Mouse (Mus musculus) heart, embryonic 14.5 days (tissue): ENCODE results near the gene Apobec3. TPM values are rescaled to one million over a fixed set of nuclear protein-coding genes. Genes with fewer than 3 reads are reported as not detected.
"Not testable (repeated sequence)": the region's sequence is repeated elsewhere in the genome, so short reads cannot be mapped to it uniquely, and the experiment has no call there.

Experiments used
- ATAC-seq: fragments of 200-750 bp; cut with Nextera tagmentation; 2 replicates; pipeline ENCODE4 v1.8.0; 2017; ENCODE audit warnings: low read depth, moderate TSS enrichment; ENCODE audit not compliant: insufficient number of reproducible peaks, insufficient read depth, low FRiP score
- H3K27ac ChIP-seq, 2 experiments: fragments of 200-500 bp in 1 of 2; fragments of 300-500 bp in 1 of 2; sonication (generic) in 1 of 2; replicated peaks in 1 of 2; 2 replicates each; pipeline ENCODE4 v1.5.1; 2012 to 2014; ENCODE audit warnings: low read depth in 2 of 2, low read length in 2 of 2, control low read depth in 1 of 2, mild to moderate bottlenecking in 1 of 2, mixed read lengths in 1 of 2; ENCODE audit not compliant: control insufficient read depth in 1 of 2, insufficient read depth in 1 of 2
- H3K27me3 ChIP-seq: fragments of 300-500 bp; sonication (generic); 2 replicates; pipeline ENCODE4 v1.6.1; 2014; ENCODE audit warnings: mild to moderate bottlenecking, low read length, control low read depth; ENCODE audit not compliant: control insufficient read depth, insufficient read depth
- H3K36me3 ChIP-seq: fragments of 300-500 bp; sonication (generic); 2 replicates; pipeline ENCODE4 v1.6.1; 2014; ENCODE audit warnings: mild to moderate bottlenecking, control low read depth, low read length, mixed read lengths; ENCODE audit not compliant: control insufficient read depth, insufficient read depth
- H3K4me1 ChIP-seq, 2 experiments: fragments of 200-500 bp in 1 of 2; fragments of 300-500 bp in 1 of 2; sonication (generic) in 1 of 2; 2 replicates each; pipeline ENCODE4 v1.6.1; 2012 to 2014; ENCODE audit warnings: low read length in 2 of 2, control low read depth in 1 of 2, mixed read lengths in 1 of 2; ENCODE audit not compliant: control insufficient read depth in 2 of 2, insufficient read depth in 2 of 2
- H3K4me2 ChIP-seq: fragments of 300-500 bp; sonication (generic); 2 replicates; pipeline ENCODE4 v1.6.1; 2014; ENCODE audit warnings: mild to moderate bottlenecking, low read length
- H3K4me3 ChIP-seq, 2 experiments: fragments of 200-500 bp in 1 of 2; fragments of 300-500 bp in 1 of 2; sonication (generic) in 1 of 2; 2 replicates each; pipeline ENCODE4 v1.5.1; 2012 to 2014; ENCODE audit warnings: low read length in 2 of 2, mild to moderate bottlenecking in 2 of 2, control low read depth in 1 of 2, low read depth in 1 of 2, moderate library complexity in 1 of 2; ENCODE audit not compliant: control insufficient read depth in 1 of 2, insufficient read depth in 1 of 2
- H3K9ac ChIP-seq: fragments of 300-500 bp; sonication (generic); 2 replicates; pipeline ENCODE4 v1.6.1; 2014; ENCODE audit warnings: mild to moderate bottlenecking, low read length
- H3K9me3 ChIP-seq: fragments of 300-500 bp; sonication (generic); 2 replicates; pipeline ENCODE4 v1.6.1; 2016; ENCODE audit warnings: low read length, control low read depth; ENCODE audit not compliant: control insufficient read depth
- WGBS: fragments of 180-500 bp; shearing (Covaris S2); extraction: QIAGEN DNeasy Blood & Tissue Kit; methylation state at CpG from one replicate; pipeline ENCODE4 v1.1.7; 2014; 5-methylcytosine and 5-hydroxymethylcytosine counted together
- polyA plus RNA-seq: library from polyadenylated mRNA; unstranded; fragments of >200 nt; fragmentation: Nextera tagmentation; extraction: Ambion mirVana; gene quantifications from 2 replicates; pipeline ENCODE4 v1.2.1, GENCODE M21; 2014

Apobec3 gene
- polyA plus RNA-seq, 1 experiment from 2014 or later, result 13.3 TPM

DNA sequence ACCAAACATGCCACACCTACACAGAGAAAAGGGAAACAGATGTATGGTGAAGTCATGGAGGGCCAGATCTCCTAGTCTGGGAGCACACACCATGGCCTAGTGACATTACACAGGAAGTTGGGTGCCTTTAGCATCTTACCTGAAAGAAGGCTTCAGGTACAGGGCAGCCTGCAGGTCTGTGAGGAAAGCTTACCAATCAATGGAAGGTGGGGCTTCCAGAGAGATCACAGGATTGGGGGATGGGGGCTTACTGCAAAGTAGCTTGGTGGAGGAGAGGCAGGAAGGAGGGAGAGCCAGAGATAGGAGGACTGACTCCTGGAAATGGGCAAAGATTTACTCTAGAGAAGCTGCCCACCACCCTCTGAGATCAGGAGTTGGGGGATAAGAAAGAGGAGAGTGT, 12.5 kb downstream of the Apobec3 start:
- Histone ChIP-seq H3K27me3 (0 out of 2 replicates have a peak, but pooled peaks cover 3% of the 10 kb centered on the region), H3K4me3 (no peak overlapping the region), H3K4me2 (no peak overlapping the region), H3K9me3 (no peaks in the 10 kb centered on the region), H3K9ac (no peak overlapping the region), H3K36me3 (peaks cover 17% of the 10 kb centered on the region), H3K27ac (no peak overlapping the region), H3K4me1 (no peaks in the 10 kb centered on the region)
- no peak for ATAC-seq

DNA sequence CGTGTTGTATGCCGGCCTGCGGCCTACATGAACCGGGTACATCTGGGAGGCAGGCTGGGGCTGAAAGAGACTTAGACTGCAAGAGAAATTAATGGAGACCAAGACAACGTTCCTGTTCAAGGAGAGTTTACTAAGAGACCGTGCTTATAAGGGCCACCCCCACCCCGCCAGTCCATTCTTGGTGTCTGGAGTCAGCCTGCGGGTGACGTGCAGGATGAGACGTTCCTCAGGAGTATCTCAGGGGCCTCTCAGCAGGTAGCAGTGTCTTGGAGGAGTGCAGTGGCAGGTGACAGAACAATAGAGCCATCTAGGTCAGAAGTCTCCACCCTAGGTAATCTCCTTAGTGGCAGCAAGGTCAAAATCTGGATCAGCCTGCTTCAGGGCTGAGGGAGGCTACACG, 13.2 kb downstream of the Apobec3 start:
- not testable (repeated sequence) for H3K9me3 ChIP-seq, H3K27me3 ChIP-seq, H3K4me2 ChIP-seq, H3K9ac ChIP-seq, H3K4me3 ChIP-seq, ATAC-seq, H3K27ac ChIP-seq, H3K4me1 ChIP-seq
- H3K36me3 ChIP-seq, result peaks cover 17% of the 10 kb centered on the region
- 83% methylated on average over 11 of the region's 11 CpGs for WGBS

DNA sequence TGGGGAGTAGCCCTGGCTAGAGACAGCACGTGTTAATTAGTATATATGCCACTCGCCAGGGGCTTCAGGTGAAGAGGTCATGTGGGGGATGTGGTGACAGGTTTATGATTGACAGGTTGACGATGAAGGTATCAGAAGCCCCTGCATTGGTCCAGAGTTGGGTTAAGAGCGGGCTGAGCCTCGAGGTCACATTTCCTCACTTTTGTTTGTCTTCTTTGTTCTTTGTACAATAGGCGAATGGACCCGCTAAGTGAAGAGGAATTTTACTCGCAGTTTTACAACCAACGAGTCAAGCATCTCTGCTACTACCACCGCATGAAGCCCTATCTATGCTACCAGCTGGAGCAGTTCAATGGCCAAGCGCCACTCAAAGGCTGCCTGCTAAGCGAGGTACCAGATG, 13.8 kb downstream of the Apobec3 start:
- Histone ChIP-seq H3K4me1 (no peaks in the 10 kb centered on the region), H3K4me2 (no peak overlapping the region), H3K9me3 (no peaks in the 10 kb centered on the region), H3K4me3 (no peak overlapping the region), H3K27ac (no peak overlapping the region), H3K9ac (no peak overlapping the region), H3K36me3 (peaks cover 17% of the 10 kb centered on the region), H3K27me3 (0 out of 2 replicates have a peak, but pooled peaks cover 3% of the 10 kb centered on the region)
- WGBS, result 70% methylated on average over 12 of the region's 12 CpGs
- ATAC-seq, result no peak

DNA sequence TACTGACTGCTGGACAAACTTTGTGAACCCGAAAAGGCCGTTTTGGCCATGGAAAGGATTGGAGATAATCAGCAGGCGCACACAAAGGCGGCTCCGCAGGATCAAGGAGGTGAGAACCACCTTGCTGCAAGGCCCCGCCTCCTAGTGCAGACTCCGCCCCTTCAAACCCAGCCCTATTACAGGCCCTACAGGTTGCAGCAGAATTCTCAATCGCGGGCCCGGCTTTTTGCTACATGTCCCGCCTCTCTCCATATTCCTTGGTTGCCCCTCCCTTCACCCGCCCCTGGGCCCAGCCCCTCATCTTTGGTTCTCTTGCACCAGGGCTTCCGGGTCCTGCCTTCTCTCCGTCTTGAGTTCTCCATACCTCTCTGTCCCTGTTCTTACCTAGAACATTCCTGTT, 15.4 kb downstream of the Apobec3 start:
- Histone ChIP-seq H3K9me3 (no peaks in the 10 kb centered on the region), H3K4me2 (no peak overlapping the region), H3K9ac (no peak overlapping the region), H3K36me3 (peaks cover 11% of the 10 kb centered on the region), H3K4me3 (no peak overlapping the region), H3K27me3 (0 out of 2 replicates have a peak, but pooled peaks cover 3% of the 10 kb centered on the region), H3K27ac (no peak overlapping the region), H3K4me1 (no peaks in the 10 kb centered on the region)
- 40% methylated on average over 14 of the region's 14 CpGs for WGBS
- ATAC-seq, result no peak

DNA sequence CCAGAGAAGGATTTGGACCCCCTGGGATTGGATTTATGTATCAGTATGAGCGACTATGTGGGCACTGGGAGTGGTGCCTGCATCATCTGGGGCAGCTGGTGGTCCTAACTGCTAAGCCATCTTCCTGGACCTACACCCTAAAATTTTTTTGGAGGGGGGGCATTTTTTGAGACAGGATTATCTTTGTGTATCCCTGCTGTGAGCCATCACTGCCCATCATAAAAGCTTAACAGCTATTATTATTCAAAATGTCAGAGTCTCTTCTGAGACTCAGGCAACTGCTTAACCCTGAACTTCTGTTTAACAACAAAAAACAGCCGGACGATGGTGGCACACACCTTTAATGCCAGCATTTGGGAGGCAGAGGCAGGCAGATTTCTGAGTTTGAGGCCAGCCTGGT, 17.5 kb downstream of the Apobec3 start:
- H3K27ac ChIP-seq, result not testable (repeated sequence)
- 86% methylated on average over 3 of the region's 3 CpGs for WGBS

DNA sequence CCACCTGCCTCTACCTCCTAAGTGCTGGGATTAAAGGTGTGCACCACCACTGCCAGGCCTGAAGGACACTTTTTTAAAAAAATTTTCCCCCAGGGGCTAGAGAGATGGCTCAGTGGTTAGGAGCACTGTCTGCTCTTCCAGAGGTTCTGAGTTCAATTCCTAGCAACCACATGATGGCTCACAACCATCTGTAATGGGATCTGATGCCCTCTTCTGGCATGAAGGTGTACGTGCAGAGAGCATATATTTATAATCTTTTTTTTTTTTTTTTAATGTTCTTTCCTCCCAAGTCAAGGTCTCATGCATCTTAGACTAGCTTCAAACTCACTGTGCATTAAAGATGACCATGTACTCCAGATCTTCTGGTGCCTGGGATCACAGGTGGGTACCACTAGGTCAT, 19.4 kb downstream of the Apobec3 start:
- not testable (repeated sequence) for H3K9ac ChIP-seq, H3K27me3 ChIP-seq, H3K27ac ChIP-seq, H3K4me3 ChIP-seq, H3K4me2 ChIP-seq, ATAC-seq, H3K36me3 ChIP-seq, H3K4me1 ChIP-seq, H3K9me3 ChIP-seq
- 70% methylated on average over 1 of the region's 1 CpGs for WGBS

More for the DNA sequence above, 17.5 kb downstream of the Apobec3 start:
- not testable (repeated sequence) for H3K9ac ChIP-seq, H3K4me3 ChIP-seq, ATAC-seq, H3K36me3 ChIP-seq, H3K27me3 ChIP-seq, H3K4me2 ChIP-seq, H3K9me3 ChIP-seq, H3K4me1 ChIP-seq

DNA sequence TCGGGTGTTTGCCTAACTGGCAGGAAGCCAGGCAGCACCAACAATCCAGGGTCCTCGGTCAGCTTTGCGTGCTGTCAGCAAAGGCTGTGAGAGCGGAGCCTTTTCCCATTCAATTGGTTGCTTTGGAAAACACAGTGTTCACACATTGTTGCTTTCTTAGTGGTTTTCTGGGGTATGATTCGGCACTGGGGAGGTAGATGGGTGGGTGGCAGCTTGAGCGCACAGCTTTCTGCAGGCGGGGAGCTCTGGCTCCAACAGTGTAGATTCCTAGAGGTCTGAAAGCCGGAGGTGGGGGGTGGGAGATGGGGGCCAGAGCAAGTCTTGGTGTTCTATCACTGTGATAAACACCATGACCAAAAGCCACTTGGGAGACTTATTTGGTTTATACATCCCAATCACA, 19.9 kb downstream of the Apobec3 start:
- peaks cover 6% of the 10 kb centered on the region for H3K36me3 ChIP-seq
- H3K9me3 ChIP-seq, result no peaks in the 10 kb centered on the region
- no peaks in the 10 kb centered on the region for H3K4me1 ChIP-seq

DNA sequence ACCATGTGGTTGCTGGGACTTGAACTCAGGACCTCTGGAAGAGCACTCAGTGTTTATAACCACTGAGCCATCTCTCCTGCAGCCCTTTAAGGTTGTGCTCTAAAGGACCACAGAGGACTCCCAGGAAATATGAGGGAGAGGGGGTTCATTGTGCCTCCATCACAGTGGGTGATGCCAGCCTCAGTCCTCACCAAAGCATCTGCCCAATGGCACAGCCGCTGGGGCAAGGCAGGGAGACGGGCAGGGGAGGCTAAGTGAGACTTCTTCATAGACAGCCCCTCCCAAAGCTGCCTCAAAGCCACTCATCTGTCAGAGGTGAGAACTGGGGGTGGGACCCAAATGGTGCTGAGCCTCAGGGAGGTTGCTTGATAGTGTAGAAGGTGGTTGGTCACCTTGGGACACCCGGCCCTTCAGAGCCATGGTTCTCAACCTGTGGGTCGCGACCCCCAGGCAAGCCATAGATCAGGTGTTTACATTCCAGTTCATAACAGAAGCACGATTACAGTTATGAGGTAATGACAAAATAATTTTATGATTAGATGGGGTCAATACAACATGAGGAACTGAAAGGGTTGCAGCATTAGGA, 22.4 kb downstream of the Apobec3 start:
- ATAC-seq, result no peak
- Histone ChIP-seq H3K4me1 (no peaks in the 10 kb centered on the region), H3K4me2 (no peak overlapping the region), H3K9me3 (no peaks in the 10 kb centered on the region), H3K9ac (no peak overlapping the region), H3K27me3 (no peaks in the 10 kb centered on the region), H3K4me3 (no peak overlapping the region), H3K36me3 (no peaks in the 10 kb centered on the region), H3K27ac (no peak overlapping the region)
- 76% methylated on average over 6 of the region's 6 CpGs for WGBS

More for the DNA sequence above, 19.9 kb downstream of the Apobec3 start:
- Histone ChIP-seq H3K9ac (no peak overlapping the region), H3K27ac (no peak overlapping the region), H3K27me3 (no peaks in the 10 kb centered on the region), H3K4me2 (no peak overlapping the region), H3K4me3 (no peak overlapping the region)
- WGBS, result 85% methylated on average over 8 of the region's 8 CpGs
- ATAC-seq, result no peak
